Mouse (Mus musculus) embryonic stem cell, embryonic (primary cell): ENCODE measurements at regions not wholly inside any gene's neighbourhood (a gene's known extent, or its start where the extent isn't known, plus 50 kb on each side); places are given as distances from the start of the nearest gene placed in this dataset.

Experiments used
- CTCF ChIA-PET, 4 experiments: fragments of 300-600 bp in 2 of 4; fragments of 350-600 bp in 2 of 4; sonication (Branson Sonifier 250); formaldehyde crosslinking; loops; one replicate each; lab custom pipeline; 2022; ENCODE audit warnings: inconsistent platforms in 2 of 4; lab: Charles Lee
- POLR2A ChIA-PET, 4 experiments: fragments of 300-600 bp in 2 of 4; fragments of 350-600 bp in 2 of 4; sonication (Branson Sonifier 250); formaldehyde crosslinking; loops; one replicate each; lab custom pipeline; 2022; ENCODE audit warnings: antibody characterized with exemption in 4 of 4, inconsistent platforms in 1 of 4; lab: Charles Lee

DNA sequence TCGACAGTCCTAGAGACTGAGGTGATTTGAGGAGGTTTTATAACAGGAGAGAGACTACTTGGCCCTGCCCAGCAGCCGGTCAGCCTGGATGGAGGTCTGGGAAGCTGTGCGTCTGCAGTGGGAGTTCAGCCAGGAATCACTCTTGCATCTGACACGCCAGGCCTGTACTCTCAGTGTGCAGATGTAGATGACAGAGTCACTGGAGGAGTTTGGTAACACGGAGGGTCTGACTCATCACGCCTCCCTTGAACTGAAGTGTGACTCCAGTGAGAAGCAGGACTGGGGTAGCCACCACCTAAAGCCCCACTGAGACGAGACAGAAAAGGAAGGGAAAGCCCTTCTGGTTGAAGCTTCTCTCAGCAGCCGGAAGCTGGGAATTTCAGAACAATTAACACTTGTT lies 55.9 kb downstream of the C1ql2 start:
- POLR2A ChIA-PET = interaction anchor here in 1 of 4 experiments (0.7 to 1.5 kb wide), 2 partner anchors 12 to 202 kb away, joined by 3 read pairs; no protein-coding TSS in a partner anchor
- CTCF ChIA-PET = no interaction called here

DNA sequence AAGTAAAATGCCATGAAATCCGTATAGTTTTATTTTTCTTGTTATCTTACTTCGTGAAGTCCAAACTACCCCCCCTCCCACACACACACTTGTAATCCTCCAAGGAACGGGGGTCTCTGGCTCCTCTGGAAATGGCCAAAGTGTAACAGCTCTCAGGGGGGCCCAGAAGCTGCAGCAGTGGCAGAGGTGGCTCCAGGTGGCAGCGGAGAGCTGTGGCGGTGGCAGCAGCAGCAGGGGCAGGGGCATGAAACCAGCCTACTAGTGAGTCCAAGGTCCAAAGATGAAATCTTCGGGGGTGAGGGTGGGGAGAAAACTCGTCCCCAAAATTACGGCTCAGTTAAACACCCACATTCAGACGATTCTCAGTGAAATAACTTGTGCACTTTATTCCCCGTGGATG lies 62.9 kb downstream of the C1ql2 start:
- POLR2A ChIA-PET = no interaction called here
- CTCF ChIA-PET = interaction anchor here in 1 of 4 experiments (0.7 kb wide), 1 partner anchor 10 kb away, joined by 3 read pairs; no protein-coding TSS in a partner anchor

DNA sequence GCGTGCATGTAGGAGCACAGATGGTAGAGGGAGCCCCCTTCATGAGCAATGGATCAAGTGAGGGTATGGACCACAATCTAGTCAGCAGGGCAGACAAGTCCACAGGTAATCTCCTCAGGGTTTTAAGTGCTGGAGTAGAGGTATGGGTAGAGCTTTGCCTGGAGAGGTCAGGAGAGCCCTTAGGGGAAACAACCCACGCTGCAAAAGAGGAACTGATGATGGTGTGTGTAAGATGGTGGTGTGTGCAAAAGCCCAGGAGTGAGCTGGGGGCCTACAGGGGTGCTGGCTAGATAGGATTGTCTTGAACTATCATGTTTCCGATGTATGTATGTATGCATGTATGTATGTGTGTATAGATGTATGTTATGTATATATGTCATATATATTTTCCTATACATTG lies 75.6 kb downstream of the C1ql2 start:
- CTCF ChIA-PET = no interaction called here
- POLR2A ChIA-PET = no interaction called here
